ENCODE assay signal across 15 mouse cellular contexts in genomic region chr7:25293191-25293739, GRCm38 (mm10). TPM values are rescaled to one million over a fixed set of nuclear protein-coding genes. Genes with fewer than 3 reads are reported as not detected.
DNase-seq lines count a peak whose midpoint lies in the region; ATAC-seq lines count a peak whose summit lies in the region.
"Had no signal": no experiment of that assay in that cellular context is flagged by ENCODE, and none has a peak within 500 bp of the region (broad histone marks: within the 10 kb centered on the region; RNA-seq: fewer than 3 reads in every experiment).

No protein-coding gene starts in this region.

- no peak for ATAC-seq in hindbrain, embryonic 14.5 days (ENCODE audit: low FRiP score)
- no peak for ATAC-seq in midbrain, embryonic 14.5 days (ENCODE audit: low FRiP score, low TSS enrichment)

- 0 out of 2 replicates have a peak overlapping the region, but pooled peaks have one; percentile 8 for H3K27ac ChIP-seq in hindbrain, embryonic 14.5 days
- 0 out of 2 replicates have a peak overlapping the region, but pooled peaks have one; percentile 20 for H3K27ac ChIP-seq in midbrain, embryonic 14.5 days (replicated peaks; ENCODE audit: low read depth, low read length)

- 86% methylated on average over 10 of the region's 10 CpGs for WGBS in hindbrain, embryonic 14.5 days
- WGBS in midbrain, embryonic 14.5 days = 87% methylated on average over 10 of the region's 10 CpGs

- no peaks in the 10 kb centered on the region for H3K27me3 ChIP-seq in hindbrain, embryonic 14.5 days (ENCODE audit: control insufficient read depth, insufficient read depth, low read length)
- H3K27me3 ChIP-seq in midbrain, embryonic 14.5 days (ENCODE audit: control insufficient read depth, insufficient read depth, low read length) = no peaks in the 10 kb centered on the region
- H3K27me3 ChIP-seq: CH12.LX had no signal

- H3K9ac ChIP-seq in hindbrain, embryonic 14.5 days = no peak overlapping the region
- H3K9ac ChIP-seq in midbrain, embryonic 14.5 days (replicated peaks; ENCODE audit: low read length) = no peak overlapping the region

- H3K4me3 ChIP-seq in hindbrain, embryonic 14.5 days (replicated peaks; ENCODE audit: low read length) = no peak overlapping the region
- H3K4me3 ChIP-seq in midbrain, embryonic 14.5 days (replicated peaks; ENCODE audit: low read depth, low read length) = no peak overlapping the region
- H3K4me3 ChIP-seq: erythroblast, embryonic 14.5 days had no signal

- peaks cover 81% of the 10 kb centered on the region for H3K36me3 ChIP-seq in hindbrain, embryonic 14.5 days (replicated peaks; ENCODE audit: control insufficient read depth, insufficient read depth)
- H3K36me3 ChIP-seq in midbrain, embryonic 14.5 days (ENCODE audit: control insufficient read depth, insufficient read depth, low read length) = peaks cover 79% of the 10 kb centered on the region

- peak; percentile 90 for DNase-seq in heart, adult 11 months
- no peak for DNase-seq in heart, postnatal 4 days
- DNase-seq in lung, postnatal 10 days = peak; percentile 4
- no peak for DNase-seq in lung, postnatal 36 days
- DNase-seq in hindbrain, embryonic 14.5 days (ENCODE audit: low spot score) = no peak
- DNase-seq in midbrain, embryonic 14.5 days = peak; percentile 8
- no peak for DNase-seq in left cerebral cortex, adult 9 months (ENCODE audit: low spot score in 2 of 2)
- DNase-seq in embryo, embryonic 10.5 days (ENCODE audit: low spot score) = no peak
- DNase-seq: kidney, adult 2 months; retina, postnatal 1 day had no signal

- H3K9me3 ChIP-seq in hindbrain, embryonic 14.5 days (ENCODE audit: control insufficient read depth, low read length) = no peaks in the 10 kb centered on the region
- H3K9me3 ChIP-seq in midbrain, embryonic 14.5 days (ENCODE audit: control insufficient read depth, low read length) = no peaks in the 10 kb centered on the region

- H3K4me1 ChIP-seq in hindbrain, embryonic 14.5 days (replicated peaks; ENCODE audit: control insufficient read depth, insufficient read depth, low read length) = peaks cover 16% of the 10 kb centered on the region
- peaks cover 13% of the 10 kb centered on the region for H3K4me1 ChIP-seq in midbrain, embryonic 14.5 days (ENCODE audit: control insufficient read depth, insufficient read depth, low read length)

- no peak overlapping the region for H3K4me2 ChIP-seq in hindbrain, embryonic 14.5 days (replicated peaks)
- no peak overlapping the region for H3K4me2 ChIP-seq in midbrain, embryonic 14.5 days (ENCODE audit: low read length)

RNA-seq across cellular contexts. Expression of gene Pafah1b3, which starts 4.5 kb away (rescaled TPM):
- 10 to 100 TPM; 37.5 to 38.4 TPM for total RNA-seq in heart, postnatal 4 days (2021)
- polyA plus RNA-seq in hindbrain, embryonic 14.5 days (2014; fragmentation: Nextera tagmentation; extraction: Ambion mirVana) = 523 and 576 TPM in 2 replicates
- 630 and 836 TPM in 2 replicates for polyA plus RNA-seq in midbrain, embryonic 14.5 days (2014; fragmentation: Nextera tagmentation; extraction: Ambion mirVana)

RNA-seq across cellular contexts. Expression of gene Prr19, which starts 7.9 kb away (rescaled TPM):
- not detected for total RNA-seq in heart, postnatal 4 days (2021)
- 4.2 and 5.2 TPM in 2 replicates for polyA plus RNA-seq in hindbrain, embryonic 14.5 days (2014; fragmentation: Nextera tagmentation; extraction: Ambion mirVana)
- polyA plus RNA-seq in midbrain, embryonic 14.5 days (2014; fragmentation: Nextera tagmentation; extraction: Ambion mirVana) = 3.0 and 3.2 TPM in 2 replicates
- total RNA-seq: CH12.LX; layer of hippocampus, postnatal 14 days; liver, adult 2 months had no signal
- polyA plus RNA-seq: erythroblast, embryonic 14.5 days; liver, adult 2 months had no signal

RNA-seq across cellular contexts. Expression of gene Tmem145, which starts 12.6 kb away (rescaled TPM):
- not detected for total RNA-seq in heart, postnatal 4 days (2021)
- polyA plus RNA-seq in hindbrain, embryonic 14.5 days (2014; fragmentation: Nextera tagmentation; extraction: Ambion mirVana) = 74.9 and 81.2 TPM in 2 replicates
- polyA plus RNA-seq in midbrain, embryonic 14.5 days (2014; fragmentation: Nextera tagmentation; extraction: Ambion mirVana) = 68.6 and 77.8 TPM in 2 replicates
- total RNA-seq: CH12.LX; liver, adult 2 months had no signal
- polyA plus RNA-seq: erythroblast, embryonic 14.5 days; gonadal fat pad, adult 2 months; liver, adult 2 months had no signal

RNA-seq across cellular contexts. Expression of gene Megf8, which starts 23.7 kb away (rescaled TPM):
- total RNA-seq in heart, postnatal 4 days (2021) = 10 to 100 TPM; 26.2 to 29.3 TPM
- 22.0 and 23.8 TPM in 2 replicates for polyA plus RNA-seq in hindbrain, embryonic 14.5 days (2014; fragmentation: Nextera tagmentation; extraction: Ambion mirVana)
- polyA plus RNA-seq in midbrain, embryonic 14.5 days (2014; fragmentation: Nextera tagmentation; extraction: Ambion mirVana) = 21.6 and 23.2 TPM in 2 replicates

RNA-seq across cellular contexts. Expression of gene Cic, which starts 25.8 kb away (rescaled TPM):
- 100 to 1,000 TPM; 108 to 109 TPM for total RNA-seq in heart, postnatal 4 days (2021)
- 42.5 and 47.5 TPM in 2 replicates for polyA plus RNA-seq in hindbrain, embryonic 14.5 days (2014; fragmentation: Nextera tagmentation; extraction: Ambion mirVana)
- polyA plus RNA-seq in midbrain, embryonic 14.5 days (2014; fragmentation: Nextera tagmentation; extraction: Ambion mirVana) = 47.3 and 52.0 TPM in 2 replicates

Comparison
In these comparisons a context has a peak if more than half of its experiments do, and no peak if none do; other contexts are left out.
1. DNase-seq: peak in heart, adult 11 months (single experiment), lung, postnatal 10 days (single experiment) and midbrain, embryonic 14.5 days (single experiment); none in heart, postnatal 4 days (single experiment), lung, postnatal 36 days (single experiment), hindbrain, embryonic 14.5 days (single experiment), left cerebral cortex, adult 9 months (0 of 2) and embryo, embryonic 10.5 days (single experiment).